Mouse (Mus musculus): ENCODE measurements around the gene Kif1c. TPM values are rescaled to one million over a fixed set of nuclear protein-coding genes. Genes with fewer than 3 reads are reported as not detected.
A peak's percentile ranks its signal among the peaks of the same experiment; 100 is the strongest.

Gene Kif1c
- total and polyA plus RNA-seq, 2 experiments from 2014 or later, result 1.9 to 31.5 TPM

DNA sequence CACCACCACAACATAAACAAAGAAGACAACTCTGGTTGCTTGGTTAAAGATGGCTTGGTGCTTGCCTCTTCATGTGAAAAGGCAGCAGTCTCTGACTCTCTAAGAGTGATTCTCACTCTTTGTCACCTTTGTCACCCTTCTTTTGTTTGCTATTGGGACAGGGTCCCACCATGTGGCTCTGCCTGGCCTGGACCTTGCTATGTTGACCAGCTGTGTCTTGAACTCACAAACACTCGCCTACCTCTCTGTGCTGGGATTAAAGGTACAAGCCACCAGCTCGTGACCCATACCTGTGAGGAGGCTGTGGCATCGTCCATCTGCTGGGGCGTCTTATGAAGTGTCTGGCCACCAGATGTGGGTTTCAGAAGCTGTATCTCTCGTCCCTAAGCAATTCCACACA is 32.9 kb downstream of the Kif1c start:
- no peak overlapping the region for H3K4me2 ChIP-seq (ENCODE audit: low read depth, low read length)
- no peak overlapping the region for H3K27ac ChIP-seq
- no peaks in the 10 kb centered on the region for H3K9me3 ChIP-seq (ENCODE audit: low read length)
- no peak overlapping the region for H3K4me3 ChIP-seq (ENCODE audit: low read length)
- WGBS, result 75% methylated on average over 5 of the region's 5 CpGs
- H3K36me3 ChIP-seq (ENCODE audit: insufficient read depth, low read length), result peaks cover 5% of the 10 kb centered on the region
- no peaks in the 10 kb centered on the region for H3K27me3 ChIP-seq (ENCODE audit: insufficient read depth, low read length)
- TF ChIP-seq CTCF (IDR thresholded peaks at IDR 0.05; ENCODE audit: low read depth), result no peak
- no peak for ATAC-seq
- no peaks in the 10 kb centered on the region for H3K4me1 ChIP-seq (ENCODE audit: insufficient read depth, low read length)
- no peak overlapping the region for H3K9ac ChIP-seq (replicated peaks; ENCODE audit: low read length)
- DNase-seq (ENCODE audit: low spot score), result no peak

DNA sequence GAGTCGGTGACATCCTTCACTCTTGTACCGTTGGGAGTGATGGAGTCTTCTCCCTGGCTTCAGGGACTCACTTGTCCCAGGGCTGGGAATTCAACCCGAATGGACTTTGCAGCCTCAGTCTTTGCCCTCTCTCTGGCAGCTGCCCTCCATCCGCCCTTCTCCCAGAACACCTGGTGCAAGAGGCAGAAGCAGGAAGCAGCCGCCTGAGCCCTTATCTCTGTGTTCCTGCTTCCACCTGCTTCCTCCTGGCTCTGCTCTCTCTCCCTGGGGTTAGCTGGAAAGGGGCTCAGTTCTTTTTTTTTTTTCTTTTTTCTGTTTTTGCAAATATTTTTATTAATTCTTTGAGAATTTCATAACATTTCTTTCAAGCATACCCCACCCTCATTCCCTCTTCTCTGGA is 37.4 kb downstream of the Kif1c start:
- ATAC-seq, result no peak
- no peak for DNase-seq (ENCODE audit: low spot score)
- Histone ChIP-seq H3K4me2 (ENCODE audit: low read depth, low read length) (no peak overlapping the region), H3K36me3 (ENCODE audit: insufficient read depth, low read length) (no peaks in the 10 kb centered on the region), H3K27ac (no peak overlapping the region), H3K9me3 (ENCODE audit: low read length) (no peaks in the 10 kb centered on the region), H3K9ac (replicated peaks; ENCODE audit: low read length) (no peak overlapping the region), H3K4me1 (ENCODE audit: insufficient read depth, low read length) (no peaks in the 10 kb centered on the region), H3K27me3 (ENCODE audit: insufficient read depth, low read length) (no peaks in the 10 kb centered on the region), H3K4me3 (ENCODE audit: low read length) (no peak overlapping the region)
- WGBS, result 74% methylated on average over 5 of the region's 5 CpGs
- no peak for TF ChIP-seq CTCF (IDR thresholded peaks at IDR 0.05; ENCODE audit: low read depth)

GRCm38 (mm10) chr11:70741603-70742002 is 41.3 kb downstream of the Kif1c start:
- ATAC-seq (no peak), DNase-seq (ENCODE audit: low spot score) (no peak)
- no peak overlapping the region for H3K4me2 ChIP-seq (ENCODE audit: low read depth, low read length)
- no peaks in the 10 kb centered on the region for H3K36me3 ChIP-seq (ENCODE audit: insufficient read depth, low read length)
- H3K27ac ChIP-seq, result no peak overlapping the region
- H3K9me3 ChIP-seq (ENCODE audit: low read length), result no peaks in the 10 kb centered on the region
- no peak for TF ChIP-seq CTCF (IDR thresholded peaks at IDR 0.05; ENCODE audit: low read depth)
- no peak overlapping the region for H3K4me3 ChIP-seq (ENCODE audit: low read length)
- no peaks in the 10 kb centered on the region for H3K27me3 ChIP-seq (ENCODE audit: insufficient read depth, low read length)
- WGBS, result 91% methylated on average over 3 of the region's 3 CpGs
- H3K9ac ChIP-seq (replicated peaks; ENCODE audit: low read length), result no peak overlapping the region
- no peaks in the 10 kb centered on the region for H3K4me1 ChIP-seq (ENCODE audit: insufficient read depth, low read length)

GRCm38 (mm10) chr11:70742117-70742516 is 41.8 kb downstream of the Kif1c start:
- Histone ChIP-seq H3K27me3 (ENCODE audit: insufficient read depth, low read length) (no peaks in the 10 kb centered on the region), H3K9me3 (ENCODE audit: low read length) (no peaks in the 10 kb centered on the region), H3K27ac (no peak overlapping the region), H3K4me3 (ENCODE audit: low read length) (no peak overlapping the region), H3K9ac (replicated peaks; ENCODE audit: low read length) (no peak overlapping the region), H3K36me3 (ENCODE audit: insufficient read depth, low read length) (no peaks in the 10 kb centered on the region), H3K4me1 (ENCODE audit: insufficient read depth, low read length) (no peaks in the 10 kb centered on the region), H3K4me2 (ENCODE audit: low read depth, low read length) (no peak overlapping the region)
- no peak for DNase-seq (ENCODE audit: low spot score)
- no peak for TF ChIP-seq CTCF (IDR thresholded peaks at IDR 0.05; ENCODE audit: low read depth)
- ATAC-seq, result no peak
- WGBS, result 82% methylated on average over 7 of the region's 7 CpGs

DNA sequence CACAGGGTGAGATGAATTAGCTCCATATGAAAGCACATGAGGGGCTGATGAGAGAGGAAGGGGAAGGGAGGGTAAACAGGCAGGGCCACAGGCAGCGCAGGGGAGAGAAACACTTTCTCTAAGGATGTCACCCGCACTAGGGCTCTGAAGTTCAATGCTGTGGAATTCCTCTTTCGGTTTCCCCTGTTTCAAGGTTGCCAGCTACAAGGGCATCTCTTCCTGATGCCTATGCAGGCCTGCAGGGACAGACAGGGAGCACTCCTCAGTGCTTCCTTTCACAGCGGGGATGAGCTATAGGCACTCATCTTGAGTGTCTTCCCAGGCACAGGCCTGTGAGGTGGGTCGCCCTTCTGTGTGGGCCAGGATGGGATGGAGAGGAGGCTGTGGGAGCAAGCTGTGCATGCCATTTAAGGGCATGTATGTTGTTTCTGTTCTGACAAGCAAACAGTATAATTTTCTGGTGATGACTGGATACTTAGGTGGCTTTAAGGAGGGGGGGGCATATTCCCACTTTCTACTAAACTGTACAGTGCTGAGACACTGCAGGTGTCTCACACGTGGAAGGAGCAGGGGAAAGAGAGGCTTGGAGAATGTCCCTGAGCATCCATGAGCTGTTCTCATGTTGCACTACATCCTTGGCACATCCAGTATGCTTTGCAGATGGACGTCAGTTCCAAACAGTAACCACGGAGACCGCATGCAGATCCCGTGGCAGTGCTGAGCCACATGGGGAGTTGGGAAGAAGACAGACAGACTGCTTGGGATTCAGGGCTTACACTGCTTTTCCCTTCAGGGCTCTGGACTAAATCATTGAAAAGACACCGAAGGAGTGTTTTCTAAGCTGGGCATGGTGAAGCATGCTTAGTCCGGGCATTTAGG is 42.5 kb downstream of the Kif1c start:
- Histone ChIP-seq H3K4me1 (ENCODE audit: insufficient read depth, low read length) (no peaks in the 10 kb centered on the region), H3K9me3 (ENCODE audit: low read length) (no peaks in the 10 kb centered on the region), H3K4me2 (ENCODE audit: low read depth, low read length) (no peak overlapping the region), H3K36me3 (ENCODE audit: insufficient read depth, low read length) (no peaks in the 10 kb centered on the region), H3K9ac (replicated peaks; ENCODE audit: low read length) (no peak overlapping the region), H3K27ac (no peak overlapping the region), H3K27me3 (ENCODE audit: insufficient read depth, low read length) (no peaks in the 10 kb centered on the region), H3K4me3 (ENCODE audit: low read length) (no peak overlapping the region)
- ATAC-seq (peak; percentile 47; the same call in 1 of the 2 replicates), DNase-seq (ENCODE audit: low spot score) (peak; percentile 55)
- 67% methylated on average over 12 of the region's 12 CpGs for WGBS
- no peak for TF ChIP-seq CTCF (IDR thresholded peaks at IDR 0.05; ENCODE audit: low read depth)

- 86% methylated on average over 7 of the region's 7 CpGs for WGBS
- H3K9ac ChIP-seq (replicated peaks; ENCODE audit: low read length), result no peak overlapping the region
- no peaks in the 10 kb centered on the region for H3K27me3 ChIP-seq (ENCODE audit: insufficient read depth, low read length)
- ATAC-seq (no peak), DNase-seq (ENCODE audit: low spot score) (no peak)
- no peak overlapping the region for H3K4me2 ChIP-seq (ENCODE audit: low read depth, low read length)
- no peak for TF ChIP-seq CTCF (IDR thresholded peaks at IDR 0.05; ENCODE audit: low read depth)
- no peaks in the 10 kb centered on the region for H3K36me3 ChIP-seq (ENCODE audit: insufficient read depth, low read length)
- H3K4me1 ChIP-seq (ENCODE audit: insufficient read depth, low read length), result no peaks in the 10 kb centered on the region
- no peak overlapping the region for H3K4me3 ChIP-seq (ENCODE audit: low read length)
- no peaks in the 10 kb centered on the region for H3K9me3 ChIP-seq (ENCODE audit: low read length)
- H3K27ac ChIP-seq, result no peak overlapping the region
Observed at GRCm38 (mm10) chr11:70745636-70746035, 45.3 kb downstream of the Kif1c start.

GRCm38 (mm10) chr11:70747876-70748545 is 47.7 kb downstream of the Kif1c start:
- Histone ChIP-seq H3K4me3 (ENCODE audit: low read length) (no peak overlapping the region), H3K27ac (no peak overlapping the region), H3K9ac (replicated peaks; ENCODE audit: low read length) (no peak overlapping the region), H3K36me3 (ENCODE audit: insufficient read depth, low read length) (no peaks in the 10 kb centered on the region), H3K4me1 (ENCODE audit: insufficient read depth, low read length) (no peaks in the 10 kb centered on the region), H3K27me3 (ENCODE audit: insufficient read depth, low read length) (no peaks in the 10 kb centered on the region), H3K4me2 (ENCODE audit: low read depth, low read length) (no peak overlapping the region), H3K9me3 (ENCODE audit: low read length) (no peaks in the 10 kb centered on the region)
- WGBS, result 86% methylated on average over 4 of the region's 4 CpGs
- no peak for TF ChIP-seq CTCF (IDR thresholded peaks at IDR 0.05; ENCODE audit: low read depth)
- ATAC-seq (no peak), DNase-seq (ENCODE audit: low spot score) (no peak)

Data from hindbrain, postnatal 0 days (tissue).